ENCODE assay signal across 12 mouse cellular contexts in the genomic region with DNA sequence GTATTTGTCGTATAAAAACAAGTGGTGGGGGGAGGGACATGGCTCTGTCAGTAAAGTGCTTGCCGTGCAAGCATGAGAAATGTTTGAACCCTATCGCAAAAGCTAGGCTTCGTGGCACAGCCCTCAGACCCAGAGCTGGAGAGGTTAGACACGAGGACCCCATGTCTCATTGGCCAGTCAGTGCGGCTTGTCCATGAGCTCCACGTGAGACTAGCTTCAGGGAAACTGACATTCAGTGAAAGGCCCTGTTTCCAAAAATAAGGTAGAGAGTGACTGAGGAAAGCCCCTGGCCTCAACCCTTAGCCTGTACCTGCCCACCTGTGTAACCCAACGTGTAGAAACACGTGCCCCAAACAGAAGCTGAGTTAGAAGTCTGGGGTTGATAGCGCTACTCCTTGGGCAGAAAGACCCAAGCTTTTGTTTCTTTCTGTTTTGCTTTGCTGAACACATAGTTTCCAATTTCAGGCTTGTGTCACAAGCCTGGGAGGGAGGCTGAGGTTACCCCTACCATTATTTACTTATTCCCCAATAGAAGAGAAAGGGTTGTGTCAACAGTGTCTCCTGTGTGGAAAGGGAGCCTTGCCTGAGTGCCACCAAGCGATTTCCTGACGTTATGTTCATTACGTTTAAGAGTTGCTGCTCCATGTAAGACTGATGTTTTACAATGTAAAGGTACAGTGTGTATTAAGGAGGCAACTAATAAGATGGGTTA. TPM values are rescaled to one million over a fixed set of nuclear protein-coding genes. Genes with fewer than 3 reads are reported as not detected.
DNase-seq lines count a peak whose midpoint lies in the region; ATAC-seq and TF ChIP-seq lines count a peak whose summit lies in the region.
"Had no signal": no experiment of that assay in that cellular context is flagged by ENCODE, and none has a peak within 500 bp of the region (broad histone marks: within the 10 kb centered on the region; RNA-seq: fewer than 3 reads in every experiment).

No protein-coding gene starts in this region.

- no peak overlapping the region for H3K4me2 ChIP-seq in embryonic facial prominence, embryonic 15.5 days (replicated peaks)
- peak overlapping the region; percentile 22 for H3K4me2 ChIP-seq in liver, embryonic 13.5 days

- H3K79me2 ChIP-seq in liver, adult 2 months (ENCODE audit: control insufficient read depth, insufficient read depth, low read length), result peaks cover 13% of the 10 kb centered on the region; the same call in 1 of the 2 replicates

- H3K27ac ChIP-seq in embryonic facial prominence, embryonic 15.5 days (replicated peaks), result 0 out of 2 replicates have a peak overlapping the region, but pooled peaks have one; percentile 7
- H3K27ac ChIP-seq in embryonic facial prominence, embryonic 10.5 days (replicated peaks), result no peak overlapping the region
- peak overlapping the region; percentile 49 for H3K27ac ChIP-seq in liver, adult 2 months (replicated peaks; ENCODE audit: insufficient read depth, low read depth, low read length)
- peak overlapping the region; percentile 18; the same call in 1 of the 2 replicates for H3K27ac ChIP-seq in liver, embryonic 13.5 days
- H3K27ac ChIP-seq: forebrain, embryonic 10.5 days; limb, embryonic 10.5 days had no signal

- no peak overlapping the region for H3K4me3 ChIP-seq in embryonic facial prominence, embryonic 15.5 days (replicated peaks)
- no peak overlapping the region for H3K4me3 ChIP-seq in embryonic facial prominence, embryonic 10.5 days
- H3K4me3 ChIP-seq in liver, adult 2 months (ENCODE audit: insufficient read depth, low read depth, low read length), result no peak overlapping the region
- H3K4me3 ChIP-seq in liver, embryonic 13.5 days (replicated peaks), result no peak overlapping the region
- H3K4me3 ChIP-seq: forebrain, embryonic 10.5 days; limb, embryonic 10.5 days had no signal

- H3K9me3 ChIP-seq in embryonic facial prominence, embryonic 15.5 days (replicated peaks), result no peaks in the 10 kb centered on the region
- H3K9me3 ChIP-seq in embryonic facial prominence, embryonic 10.5 days, result no peaks in the 10 kb centered on the region
- no peaks in the 10 kb centered on the region for H3K9me3 ChIP-seq in liver, embryonic 13.5 days (replicated peaks)
- H3K9me3 ChIP-seq: forebrain, embryonic 10.5 days; limb, embryonic 10.5 days had no signal

- no peak for TF ChIP-seq POLR2A in liver, adult 2 months (IDR thresholded peaks at IDR 0.05; ENCODE audit: extremely low read depth, insufficient read depth, low read length)

- no peak overlapping the region for H3K9ac ChIP-seq in embryonic facial prominence, embryonic 15.5 days
- no peak overlapping the region for H3K9ac ChIP-seq in liver, adult 2 months (ENCODE audit: low read depth, low read length)
- H3K9ac ChIP-seq in liver, embryonic 13.5 days, result no peak overlapping the region

- WGBS in embryonic facial prominence, embryonic 15.5 days, result 71% methylated on average over 13 of the region's 13 CpGs
- WGBS in embryonic facial prominence, embryonic 10.5 days, result 81% methylated on average over 13 of the region's 13 CpGs
- 64% methylated on average over 13 of the region's 13 CpGs for WGBS in liver, adult 2 months
- 47% methylated on average over 13 of the region's 13 CpGs for WGBS in liver, embryonic 13.5 days (ENCODE audit: insufficient replicate concordance)

- no peak for TF ChIP-seq CTCF in liver, adult 2 months (IDR thresholded peaks at IDR 0.05; ENCODE audit: low read depth, low read length)

- ATAC-seq in embryonic facial prominence, embryonic 15.5 days (ENCODE audit: insufficient number of reproducible peaks, low FRiP score, low TSS enrichment, low read depth), result no peak
- ATAC-seq in liver, embryonic 13.5 days (ENCODE audit: low read depth), result peak; percentile 29

- DNase-seq in embryonic facial prominence, embryonic 10.5 days (ENCODE audit: low spot score), result no peak
- no peak for DNase-seq in liver, adult 2 months (ENCODE audit: extremely low read depth, low read depth, low spot score)
- DNase-seq in liver, result no peak
- DNase-seq in liver, embryonic 13.5 days, result no peak
- DNase-seq in thymus, postnatal 14 days, result peak; percentile 52
- no peak for DNase-seq in right cerebral cortex, adult 2 months (ENCODE audit: low spot score in 2 of 2)
- DNase-seq in left cerebral cortex, adult 8-10 months (ENCODE audit: low spot score in 2 of 2), result no peak
- DNase-seq: gastrocnemius, postnatal 25 days; lung, postnatal 4 days had no signal

- peaks cover 51% of the 10 kb centered on the region for H3K36me3 ChIP-seq in embryonic facial prominence, embryonic 15.5 days
- peaks cover 60% of the 10 kb centered on the region for H3K36me3 ChIP-seq in embryonic facial prominence, embryonic 10.5 days (replicated peaks)
- H3K36me3 ChIP-seq in liver, adult 2 months (ENCODE audit: control insufficient read depth, insufficient read depth, low read length), result peaks cover 20% of the 10 kb centered on the region
- peaks cover 7% of the 10 kb centered on the region; the same call in 1 of the 2 replicates for H3K36me3 ChIP-seq in liver, embryonic 13.5 days

- no peaks in the 10 kb centered on the region for H3K27me3 ChIP-seq in embryonic facial prominence, embryonic 15.5 days
- H3K27me3 ChIP-seq in embryonic facial prominence, embryonic 10.5 days (replicated peaks; ENCODE audit: low read depth, poor library complexity, severe bottlenecking), result no peaks in the 10 kb centered on the region
- no peaks in the 10 kb centered on the region for H3K27me3 ChIP-seq in liver, adult 2 months (ENCODE audit: control insufficient read depth, insufficient read depth, low read length)
- no peaks in the 10 kb centered on the region for H3K27me3 ChIP-seq in liver, embryonic 13.5 days

- peaks cover 4% of the 10 kb centered on the region; the same call in 1 of the 2 replicates for H3K4me1 ChIP-seq in embryonic facial prominence, embryonic 15.5 days
- no peaks in the 10 kb centered on the region for H3K4me1 ChIP-seq in embryonic facial prominence, embryonic 10.5 days
- no peaks in the 10 kb centered on the region; the same call in 1 of the 2 replicates for H3K4me1 ChIP-seq in liver, adult 2 months (ENCODE audit: control insufficient read depth, insufficient read depth, low read length)
- peaks cover 31% of the 10 kb centered on the region for H3K4me1 ChIP-seq in liver, embryonic 13.5 days (replicated peaks)
- H3K4me1 ChIP-seq: forebrain, embryonic 10.5 days had no signal

RNA-seq across cellular contexts. Expression of a gene that starts 12.2 kb away (rescaled TPM):
- polyA plus RNA-seq in embryonic facial prominence, embryonic 15.5 days (2015; fragmentation: Nextera tagmentation; extraction: Ambion mirVana), result 25.4 and 27.6 TPM in 2 replicates
- 24.8 and 28.3 TPM in 2 replicates for polyA plus RNA-seq in embryonic facial prominence, embryonic 10.5 days (2016; fragmentation: Nextera tagmentation; extraction: Ambion mirVana)
- total RNA-seq in liver, adult 2 months (2014; rRNA removed), result 6.1 and 7.6 TPM in 2 replicates
- polyA plus RNA-seq in liver, adult 2 months (2012; rRNA removed), result 3.6 and 3.9 TPM in 2 replicates
- polyA plus RNA-seq in liver, embryonic 13.5 days (2015; fragmentation: Nextera tagmentation; extraction: Ambion mirVana), result 6.0 and 6.4 TPM in 2 replicates
- total RNA-seq in left cerebral cortex, adult 8-10 months (2022), result 10 to 100 TPM in 2 of 4 experiments, 1 to 10 TPM in 2; 8.8 to 10.7 (median 10.2) TPM
